Mouse (Mus musculus) lung, postnatal 25 days (tissue): ENCODE data around the gene Prkd2.

Source experiments
- DNase-seq: peaks from one replicate; pipeline ENCODE4 v3.0.0; 2022; ENCODE audit warnings: low spot score

Prkd2 gene

DNA sequence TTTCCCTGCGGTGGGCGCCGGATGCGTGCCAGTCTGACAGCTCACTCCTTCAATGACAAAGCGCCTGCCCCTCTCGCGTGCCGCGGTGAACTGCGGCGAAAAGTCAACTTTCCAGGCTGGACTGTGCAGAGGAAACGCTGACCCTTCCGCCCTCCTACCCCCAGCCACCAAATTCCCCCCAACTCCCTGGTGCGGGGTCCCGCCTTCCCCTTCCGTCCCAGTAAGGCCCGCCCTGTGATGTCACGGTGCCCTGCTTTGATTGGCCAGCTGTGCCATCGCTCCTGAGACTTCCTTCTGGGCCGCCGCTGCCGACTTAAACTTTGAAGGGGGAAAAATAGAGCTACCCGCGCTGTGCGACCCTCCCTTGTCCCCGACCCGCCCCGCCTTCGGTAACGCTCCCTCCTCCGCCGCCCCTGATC is at the start of gene Prkd2:
Gene Prkd2, plus strand, starts transcription at position 258 of the 419 bp plus-strand sequence.
- DNase-seq, result peak; percentile 95

DNA sequence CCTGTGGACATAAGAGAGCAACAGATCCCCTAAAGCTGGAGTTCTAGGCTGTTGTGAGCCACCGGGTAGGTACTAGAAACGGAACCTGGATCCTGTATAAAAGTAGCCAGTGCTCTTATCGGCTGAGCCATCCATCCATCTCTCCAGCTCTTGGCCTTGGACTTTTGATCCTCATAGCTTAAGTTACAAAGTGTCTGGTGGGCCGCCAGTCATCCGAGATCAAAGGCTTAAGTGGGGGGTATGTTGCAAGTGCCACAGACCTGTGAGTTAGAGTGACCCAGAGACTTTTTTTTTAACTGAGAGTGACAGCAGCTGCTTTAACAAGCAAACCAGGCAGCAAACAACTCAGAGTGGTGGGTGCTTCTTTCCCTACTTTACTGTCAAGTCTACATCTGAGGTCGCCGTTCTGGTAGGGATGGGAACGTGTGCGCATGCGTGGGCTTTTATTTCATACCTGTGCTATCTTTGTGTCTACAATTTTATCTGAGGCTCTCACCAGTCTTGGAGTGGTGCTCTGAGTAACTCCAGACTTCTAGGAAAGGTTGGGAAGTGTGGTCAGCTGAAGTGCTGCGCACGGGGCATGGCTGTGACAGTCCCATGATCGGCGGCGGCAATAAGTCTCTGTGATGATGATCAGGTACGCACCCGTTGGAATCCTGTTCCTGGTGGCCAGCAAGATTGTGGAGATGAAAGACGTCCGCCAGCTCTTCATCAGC is 49.5 kb upstream of the Prkd2 start:
- peak; percentile 57 for DNase-seq

DNA sequence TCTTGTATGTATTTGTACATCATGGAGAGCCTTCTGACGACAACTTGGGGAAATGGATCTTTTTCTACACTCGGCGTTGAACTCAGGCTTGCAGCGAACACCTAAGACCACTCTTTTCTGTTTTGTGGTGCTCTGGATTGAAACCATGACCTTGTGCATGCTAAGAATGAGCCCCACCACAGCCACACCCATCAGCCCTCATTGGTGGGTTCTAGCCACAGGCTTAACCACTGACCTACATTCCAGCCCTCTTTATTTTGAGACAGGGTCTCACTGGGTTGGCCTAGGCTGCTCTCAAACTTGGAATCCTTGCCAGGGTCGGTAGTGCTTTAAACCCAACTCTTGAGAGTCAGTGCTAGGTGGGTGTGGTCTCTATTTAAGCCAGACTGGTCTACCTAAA is 47.8 kb upstream of the Prkd2 start:
- DNase-seq, result no peak

DNA sequence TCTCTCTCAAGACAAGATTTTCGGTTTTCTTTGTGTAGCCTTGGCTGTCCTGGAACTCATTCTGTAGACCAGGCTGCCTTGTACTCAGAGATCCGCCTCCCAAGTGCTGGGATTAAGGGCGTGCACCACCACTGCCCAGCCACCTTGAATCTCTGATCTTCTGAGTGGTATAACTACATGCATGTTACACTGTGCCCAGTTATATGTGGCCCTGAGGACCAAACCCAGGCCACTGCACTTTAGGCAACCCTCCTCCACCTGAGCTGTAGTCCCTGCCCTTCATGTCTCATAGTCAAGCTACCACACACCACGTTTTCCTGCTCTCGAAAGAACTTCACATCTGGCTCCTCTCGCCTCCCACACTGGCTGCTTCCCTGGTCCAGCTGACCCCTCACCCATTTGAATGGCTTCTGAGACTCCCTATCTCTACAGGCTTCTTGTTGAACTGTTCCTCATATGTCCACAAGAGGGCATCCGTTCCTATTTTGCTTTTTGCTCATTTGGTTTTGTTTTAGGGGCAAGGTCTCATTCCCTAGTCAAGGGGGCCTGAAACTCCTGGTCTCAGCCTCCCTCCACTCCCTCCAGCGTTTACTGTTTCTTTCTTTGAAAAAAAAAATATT is 38.2 kb upstream of the Prkd2 start:
- DNase-seq, result no peak

DNA sequence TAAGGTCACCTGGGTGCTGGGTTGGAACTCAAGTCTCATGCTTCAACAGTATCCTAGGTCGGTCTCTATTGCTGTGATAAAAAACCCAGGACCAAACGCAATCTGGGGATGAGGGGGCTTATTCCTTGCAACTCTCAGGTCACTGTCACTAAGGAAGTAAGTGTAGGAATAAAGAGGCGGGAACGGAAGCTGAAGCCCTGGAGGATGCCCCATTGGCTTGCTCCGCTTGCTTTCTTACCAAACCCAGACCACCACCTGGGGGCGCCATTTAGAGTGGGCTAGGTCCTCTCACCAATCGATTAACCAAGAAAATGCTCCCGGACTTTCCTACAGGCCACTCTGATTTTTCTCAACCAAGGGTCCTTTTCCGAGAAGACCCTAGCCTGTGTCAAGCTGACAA is 34.8 kb upstream of the Prkd2 start:
- DNase-seq, result no peak

DNA sequence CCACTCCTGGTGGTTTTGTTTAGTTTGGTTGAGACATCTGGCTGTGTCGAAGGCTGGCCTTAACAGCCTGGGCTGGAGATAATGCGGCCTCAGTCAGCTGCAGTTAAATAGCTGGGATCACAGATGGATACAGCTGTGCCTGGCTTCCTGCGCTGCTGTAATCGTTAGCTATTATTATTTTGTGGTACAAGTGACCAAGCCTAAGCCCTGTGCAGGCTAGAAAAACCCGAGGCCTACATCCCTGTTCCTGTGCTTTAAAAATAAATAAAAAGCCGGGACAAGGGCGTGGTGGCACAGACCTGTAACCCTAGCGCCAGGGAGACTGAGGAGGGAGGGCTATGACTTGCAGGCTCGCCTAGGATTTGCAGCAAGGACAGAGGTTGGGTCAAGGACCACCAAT is 34.1 kb upstream of the Prkd2 start:
- DNase-seq, result no peak

DNA sequence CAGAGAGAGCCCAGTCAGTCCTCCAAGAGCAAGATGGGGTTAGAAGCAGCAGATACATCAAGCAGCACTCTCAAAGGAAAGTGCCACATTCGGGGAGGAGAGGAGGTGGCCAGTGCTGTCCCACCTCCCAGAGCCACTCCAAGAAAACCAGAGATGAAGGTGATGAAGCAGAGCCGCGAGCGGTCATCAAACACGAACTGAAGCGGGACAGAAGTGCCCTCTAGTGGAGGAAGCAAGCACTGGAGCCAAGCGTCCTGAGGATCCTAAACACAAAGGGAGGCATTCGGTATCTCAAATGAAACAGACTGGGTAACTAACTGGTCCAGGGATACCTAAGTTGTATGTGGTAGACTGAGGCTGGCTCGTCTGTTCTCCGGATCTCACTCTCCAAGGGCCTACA is 33.0 kb upstream of the Prkd2 start:
- peak; percentile 78 for DNase-seq

DNA sequence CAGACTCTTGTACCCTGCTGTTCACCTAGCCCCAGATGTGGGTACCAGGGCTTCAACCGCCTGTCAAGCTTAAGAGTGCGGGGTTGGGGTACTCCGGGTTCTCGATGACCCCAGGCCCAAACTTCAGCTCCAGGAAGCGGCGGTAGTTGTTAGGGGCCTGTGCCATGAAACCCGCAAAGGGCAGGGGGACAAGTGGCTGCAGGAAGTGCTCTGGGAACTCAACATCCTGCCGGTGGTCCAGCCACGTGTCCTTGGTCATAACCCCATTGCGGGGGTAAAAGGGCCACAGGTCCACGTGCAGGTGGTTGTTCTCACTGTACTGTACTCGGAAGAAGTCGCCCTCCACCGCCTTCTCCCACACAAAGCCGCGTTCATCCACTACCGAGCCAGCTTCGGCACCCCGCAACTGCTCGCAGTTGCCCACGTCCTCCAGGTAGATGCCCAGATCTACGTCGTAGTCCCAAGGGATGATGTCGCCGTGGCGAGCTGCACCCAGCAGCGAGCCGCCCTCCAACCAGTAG is 32.2 kb upstream of the Prkd2 start:
- DNase-seq, result no peak

DNA sequence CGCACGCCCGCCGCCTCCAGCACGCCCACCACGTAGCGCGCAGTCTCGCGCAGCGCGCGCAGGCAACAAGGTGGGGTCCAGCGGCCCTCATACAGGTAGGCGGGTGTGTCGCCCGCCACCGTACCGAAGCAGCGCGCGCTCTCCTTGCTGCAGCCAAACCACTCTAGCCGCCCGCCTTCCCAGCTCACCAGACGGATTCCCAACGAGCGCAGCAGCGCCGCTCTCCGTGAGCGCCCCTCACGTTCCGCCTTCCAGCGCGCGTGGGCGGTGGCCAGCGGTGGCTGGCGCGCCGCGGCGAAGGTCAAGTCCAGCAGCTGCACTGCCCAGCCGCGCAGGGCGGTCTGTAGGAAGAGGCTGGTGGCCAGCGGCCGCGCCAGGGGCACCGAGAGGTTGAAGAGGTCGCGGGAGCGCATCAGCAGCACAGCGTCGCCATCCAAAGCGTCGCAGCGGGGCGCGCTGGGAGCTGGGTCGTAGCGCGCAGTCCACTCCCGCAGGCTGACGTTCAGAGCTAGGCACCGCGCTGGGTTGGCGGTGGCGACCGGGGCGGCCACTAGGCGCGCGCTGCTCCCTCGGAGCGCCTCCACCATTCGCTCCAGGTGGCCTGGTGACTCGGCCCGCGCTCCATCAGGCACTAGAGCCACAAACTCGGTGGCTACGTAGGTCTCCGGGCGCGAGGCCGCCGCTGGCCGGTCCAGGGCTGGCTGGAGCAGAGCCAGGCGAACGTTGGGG is 31.6 kb upstream of the Prkd2 start:
- DNase-seq, result no peak

DNA sequence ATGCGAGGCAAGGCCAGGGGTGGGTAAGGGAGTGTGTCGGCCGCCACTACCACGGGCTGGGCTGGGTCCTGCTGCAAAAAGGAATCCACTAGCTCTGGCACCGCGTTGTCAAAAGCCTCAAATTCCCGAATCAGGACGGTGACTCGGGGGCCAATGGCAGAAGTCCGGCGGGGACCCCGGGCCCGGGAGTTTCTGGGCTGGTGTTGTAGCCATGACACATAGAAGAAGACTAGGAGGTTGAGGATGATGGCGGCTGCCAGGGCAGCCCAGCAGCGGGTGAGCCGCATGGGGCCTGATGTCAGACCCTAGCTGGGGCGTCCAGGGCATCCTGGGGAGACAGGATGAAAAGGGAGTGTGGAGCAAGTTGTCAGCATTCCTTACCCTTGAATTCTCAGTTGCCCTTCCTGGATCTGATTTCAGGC is 31.0 kb upstream of the Prkd2 start:
- no peak for DNase-seq

DNA sequence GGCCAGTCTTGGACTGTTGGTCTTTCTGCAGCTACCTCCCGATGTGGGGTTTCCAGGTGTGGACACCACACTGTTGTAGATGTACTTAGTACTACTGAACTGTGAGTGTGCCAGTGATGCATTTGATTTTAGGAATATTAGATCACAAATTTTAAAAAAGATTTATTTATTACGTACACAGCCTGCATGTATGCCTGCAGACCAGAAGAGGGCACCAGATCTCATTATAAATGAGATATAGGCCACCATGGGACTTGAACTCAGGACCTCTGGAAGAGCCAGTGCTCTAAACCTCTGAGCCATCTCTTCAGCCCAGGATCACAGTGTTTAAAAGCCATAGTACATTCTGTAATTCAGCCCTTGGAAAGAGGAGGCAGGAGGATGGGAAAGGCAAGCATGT is 30.2 kb upstream of the Prkd2 start:
- no peak for DNase-seq

DNA sequence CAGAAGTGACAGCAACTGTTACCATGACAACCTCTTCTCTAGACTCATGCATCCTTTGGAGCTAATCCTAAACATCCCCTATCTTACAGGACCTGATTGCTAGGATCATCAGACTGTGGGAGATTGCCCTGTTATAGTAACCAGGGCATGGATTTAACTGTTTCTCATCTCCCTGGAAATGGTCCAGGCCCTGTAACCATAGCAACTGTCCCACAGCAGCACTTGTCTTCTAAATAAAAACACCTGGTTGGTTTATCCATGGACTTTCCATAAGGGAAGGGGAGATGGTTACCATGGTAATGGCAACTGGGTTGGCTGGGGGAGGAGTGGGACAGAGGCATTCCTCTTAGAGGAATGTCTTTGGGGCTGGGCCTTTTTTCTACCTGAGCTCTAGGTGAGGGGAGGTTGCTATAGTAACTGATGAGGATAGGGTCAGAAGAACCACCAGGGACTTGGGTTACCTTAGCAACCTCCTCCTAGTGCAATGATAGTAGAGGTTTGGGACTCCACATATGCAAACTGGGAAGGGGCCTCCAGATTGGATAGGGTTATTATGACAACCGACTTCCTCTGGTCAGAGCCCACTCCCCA is 27.3 kb upstream of the Prkd2 start, which contains the start of gene Strn4:
Gene Strn4, plus strand, starts transcription at position 539 of the 591 bp plus-strand sequence.
- no peak for DNase-seq

DNA sequence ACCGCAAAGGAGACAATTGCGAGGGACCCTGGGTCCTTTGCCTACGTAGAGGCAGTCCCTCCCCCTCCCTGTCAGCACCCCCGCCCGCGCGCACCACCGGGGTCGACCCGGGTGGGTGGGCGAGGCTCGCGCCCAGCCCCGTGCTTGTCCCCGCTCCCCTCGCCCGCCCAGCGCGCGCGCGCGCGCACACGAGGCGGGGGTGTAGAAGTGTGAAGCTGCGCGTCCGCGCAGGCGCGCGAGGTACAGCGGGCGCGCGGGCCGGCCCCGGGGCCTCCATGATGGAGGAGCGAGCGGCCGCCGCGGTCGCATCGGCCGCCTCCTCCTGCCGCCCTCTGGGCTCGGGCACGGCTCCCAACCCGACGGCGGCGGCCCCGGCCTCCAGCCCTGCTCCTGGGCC is 26.6 kb upstream of the Prkd2 start:
- DNase-seq, result peak; percentile 71

DNA sequence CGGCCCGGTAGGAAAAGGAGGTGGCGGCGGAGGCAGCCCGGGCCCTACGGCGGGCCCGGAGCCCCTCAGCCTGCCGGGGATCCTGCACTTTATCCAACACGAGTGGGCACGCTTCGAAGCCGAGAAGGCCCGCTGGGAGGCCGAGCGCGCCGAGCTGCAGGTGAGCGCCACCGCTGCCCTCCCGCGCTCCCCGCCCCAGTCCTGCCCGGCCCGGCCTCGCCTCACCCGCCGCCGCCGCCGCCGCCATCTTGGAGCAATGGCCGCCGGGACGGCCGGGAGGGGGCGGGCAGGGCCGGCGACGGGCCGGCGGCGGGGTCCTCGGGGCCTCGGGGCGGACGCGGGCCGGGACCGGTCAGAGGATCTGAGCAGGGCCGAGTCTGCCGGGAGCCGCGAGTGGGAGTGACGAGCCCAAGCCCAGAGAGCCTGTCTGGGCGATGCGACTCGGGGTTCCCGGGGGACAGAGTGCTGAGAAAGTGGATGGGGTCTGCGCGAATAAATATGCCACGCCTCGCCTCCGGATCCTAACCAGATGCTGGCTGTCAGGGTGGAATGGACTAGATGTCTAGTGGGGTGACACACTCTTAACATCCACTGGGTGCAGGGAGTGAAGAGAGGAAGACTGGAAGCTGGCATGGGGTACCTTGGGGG is 26.1 kb upstream of the Prkd2 start, which contains the start of gene Fkrp:
Gene Fkrp, minus strand, starts transcription at position 258 of the 648 bp plus-strand sequence.
- DNase-seq, result no peak

DNA sequence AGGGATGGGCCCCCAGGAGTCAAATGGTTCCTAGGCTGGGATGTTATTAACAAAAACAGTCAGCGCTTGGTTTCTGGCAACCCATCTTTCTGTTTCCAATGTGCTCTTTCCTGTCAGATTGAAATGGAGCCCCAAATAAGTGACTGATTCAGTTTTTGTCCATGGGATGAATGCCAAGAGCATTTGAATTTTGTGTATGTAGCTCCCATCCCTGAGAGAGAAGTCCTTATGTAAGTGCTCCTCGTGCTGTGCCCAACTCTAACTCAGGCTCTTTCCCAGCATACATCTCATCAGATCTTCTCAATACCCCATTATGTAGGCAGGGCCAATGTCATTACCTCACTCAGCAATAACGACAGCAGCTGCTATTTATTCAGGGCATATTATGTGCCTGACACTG is 25.0 kb upstream of the Prkd2 start:
- DNase-seq, result no peak

DNA sequence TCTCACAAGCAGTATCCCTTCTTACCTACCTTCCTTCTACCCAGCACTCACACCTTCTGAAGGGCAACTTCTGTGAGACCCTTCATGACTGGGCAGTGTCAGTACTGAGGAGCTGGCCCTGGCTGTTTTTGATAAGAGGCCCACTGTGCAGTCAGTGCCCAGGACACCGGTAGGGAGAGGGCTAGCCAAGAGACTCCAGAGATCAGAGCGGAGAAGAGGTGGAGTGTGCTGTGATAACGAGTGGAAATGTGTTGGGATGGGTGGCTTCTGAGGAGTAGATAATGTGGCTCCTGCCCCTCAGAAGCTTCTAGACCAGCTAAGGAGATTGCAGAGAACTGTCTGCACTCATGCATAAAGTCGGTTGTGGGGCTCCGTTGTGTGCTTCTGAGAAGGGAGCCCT is 22.9 kb upstream of the Prkd2 start:
- no peak for DNase-seq

DNA sequence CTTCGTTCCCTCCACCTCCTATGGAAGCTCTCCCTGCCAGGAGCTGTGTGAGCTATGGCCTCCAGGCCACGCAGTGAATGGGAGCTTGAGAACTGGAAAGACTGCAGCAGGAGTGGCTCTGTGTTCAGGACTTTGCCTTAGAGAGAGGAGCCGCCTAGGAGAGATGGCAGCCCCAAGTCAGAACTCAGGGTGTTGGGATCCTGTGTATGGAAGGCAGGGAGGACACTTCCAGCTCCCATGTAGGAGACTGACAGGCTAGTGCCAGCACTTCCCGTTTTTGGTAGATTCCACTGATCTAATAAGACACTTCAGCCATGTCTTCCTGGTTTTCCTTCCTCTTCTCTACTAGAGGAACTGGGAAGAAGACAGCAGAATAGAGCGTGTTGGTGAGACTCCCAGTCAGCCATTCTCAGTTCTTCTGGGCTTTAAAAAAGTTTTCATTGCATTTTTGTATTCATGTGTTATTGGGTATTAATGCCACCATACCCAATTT is 22.4 kb upstream of the Prkd2 start:
- no peak for DNase-seq

DNA sequence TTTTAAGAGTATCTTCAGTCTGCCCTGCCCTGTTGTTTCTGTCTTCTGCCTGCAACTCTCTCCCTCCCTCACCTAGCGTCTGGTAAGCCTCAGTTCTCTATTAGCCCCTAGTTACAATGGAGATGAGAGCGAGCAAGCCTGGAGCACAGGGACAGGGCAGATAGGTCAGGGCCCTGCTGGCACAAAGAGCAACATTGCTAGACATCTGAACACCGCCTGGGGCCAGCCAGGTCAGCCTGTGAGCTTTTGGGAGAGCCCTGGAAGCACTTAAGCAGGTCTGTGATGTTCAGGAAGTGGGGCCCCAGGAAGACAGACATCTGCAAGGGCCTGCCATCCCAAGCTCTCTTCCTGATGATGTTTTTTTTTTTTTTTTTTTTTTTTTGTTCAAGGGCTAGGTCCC is 21.6 kb upstream of the Prkd2 start:
- no peak for DNase-seq

DNA sequence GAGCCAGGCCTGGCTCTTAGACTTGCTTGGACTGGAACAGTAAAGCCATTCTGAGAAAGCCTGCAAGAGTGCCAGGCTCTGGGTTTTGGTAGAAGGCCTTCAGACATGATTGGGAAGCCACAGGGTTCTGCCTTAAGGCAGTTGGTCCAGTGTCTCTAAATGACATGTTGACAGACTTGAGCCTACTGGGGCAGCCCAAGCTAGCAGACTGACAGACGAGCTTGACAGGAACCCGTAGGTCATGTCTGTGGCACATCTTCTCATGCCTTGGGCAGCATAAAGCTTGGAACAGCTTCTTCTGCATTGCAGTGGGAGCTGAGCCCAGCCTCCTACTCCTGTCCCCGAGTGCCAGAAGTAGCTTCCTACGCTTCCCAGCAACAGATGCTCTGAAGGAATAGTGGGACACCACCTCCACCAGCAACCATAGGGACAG is 21.0 kb upstream of the Prkd2 start:
- no peak for DNase-seq

DNA sequence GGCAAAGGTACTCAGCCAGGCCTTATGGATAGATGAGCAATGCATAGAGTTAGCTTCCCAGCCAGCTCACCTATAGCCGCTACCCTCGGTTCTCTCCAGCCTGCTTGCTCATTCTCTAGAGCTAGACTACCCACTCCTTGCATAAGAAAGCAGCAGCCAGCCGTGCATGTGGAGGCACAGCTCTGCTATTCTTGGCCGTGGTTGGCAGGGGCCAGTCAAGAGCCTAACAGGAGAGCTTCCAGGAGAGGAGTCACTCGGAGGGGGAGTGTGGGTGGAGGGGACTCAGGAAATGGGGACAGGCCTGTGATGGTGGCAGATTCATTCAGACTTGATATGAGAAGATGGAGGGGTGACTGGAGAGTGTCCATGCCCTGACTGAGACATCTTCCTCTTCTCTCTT is 19.0 kb upstream of the Prkd2 start:
- DNase-seq, result no peak

DNA sequence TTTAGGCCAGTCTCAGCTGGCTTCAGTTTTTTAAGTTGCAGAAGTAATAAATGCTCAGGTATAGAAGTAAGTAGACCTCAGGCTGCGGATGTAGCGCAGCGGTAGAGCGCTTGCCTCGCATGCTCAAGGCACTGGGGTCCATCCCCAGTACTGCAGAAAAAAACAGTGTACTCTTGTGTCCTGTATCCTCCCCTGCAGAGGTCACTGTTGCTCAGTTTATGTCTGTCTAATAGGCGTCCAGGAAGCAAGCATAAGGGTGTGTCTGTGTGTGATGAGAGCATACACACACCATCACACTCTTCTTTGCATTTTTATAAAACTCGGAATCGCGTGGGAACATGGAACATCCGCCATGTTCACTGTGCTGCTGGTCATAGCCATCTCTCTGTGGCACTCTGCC is 16.9 kb upstream of the Prkd2 start:
- peak; percentile 67 for DNase-seq

DNA sequence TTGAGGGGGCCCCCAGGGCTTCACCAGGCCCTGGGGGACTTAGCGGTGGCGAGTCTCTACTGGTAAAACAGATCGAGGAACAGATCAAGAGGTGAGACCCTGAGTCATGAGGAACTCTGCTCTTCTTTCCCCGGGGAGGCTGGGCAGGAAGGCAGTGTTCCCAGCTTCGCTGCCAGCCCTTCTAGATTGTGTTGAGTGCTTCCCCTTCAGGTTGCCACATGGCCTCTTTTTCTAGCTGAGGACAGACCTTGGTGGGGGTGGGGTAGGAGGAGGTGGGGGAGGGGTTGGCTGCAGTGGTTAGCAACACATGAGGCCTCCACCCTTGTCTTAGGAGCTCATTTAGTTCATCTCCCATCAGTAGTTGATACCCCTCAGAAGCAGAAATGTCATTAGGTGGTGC is 16.1 kb upstream of the Prkd2 start:
- DNase-seq, result no peak
